Mouse (Mus musculus) stomach, postnatal 0 days (tissue): ENCODE data around the gene Igfbp1.
A peak's percentile ranks its signal among the peaks of the same experiment; 100 is the strongest.

Source experiments
- CTCF ChIP-seq: IDR thresholded peaks from 2 replicates; pipeline ENCODE4 v1.5.1; 2016; ENCODE audit warnings: antibody characterized with exemption, low read depth, mild to moderate bottlenecking, moderate library complexity
- EP300 ChIP-seq: optimal IDR thresholded peaks from 2 replicates; pipeline ENCODE3; 2016; ENCODE audit warnings: antibody characterized with exemption

- TF ChIP-seq CTCF (0 out of 2 replicates have a peak, but pooled peaks have one; percentile 15), EP300 (no peak)
Measured at GRCm38 (mm10) chr11:7234981-7235609, 37.5 kb downstream of the Igfbp1 start.
